Mouse (Mus musculus): ENCODE data around the gene Tbc1d7.

- TF ChIP-seq CTCF (IDR thresholded peaks at IDR 0.05; ENCODE audit: low read depth) (no peak), EP300 (IDR thresholded peaks at IDR 0.05; ENCODE audit: low read depth) (no peak)
Measured at GRCm38 (mm10) chr13:43130161-43130560, 41.1 kb downstream of the Tbc1d7 start.
